Mouse (Mus musculus) testis, adult 2 months (tissue): ENCODE measurements at regions not wholly inside any gene's neighbourhood (a gene's known extent, or its start where the extent isn't known, plus 50 kb on each side); places are given as distances from the start of the nearest gene placed in this dataset.

ENCODE experiments used
- CTCF ChIP-seq: fragments of 200-500 bp; IDR thresholded peaks from 2 replicates; pipeline ENCODE4 v1.5.1; 2012; ENCODE audit warnings: low read depth, mild to moderate bottlenecking, inconsistent platforms, low read length, moderate library complexity; ENCODE audit not compliant: control insufficient read depth, insufficient read depth, insufficient replicate concordance
- POLR2A ChIP-seq: fragments of 200-500 bp; IDR thresholded peaks from 2 replicates; pipeline ENCODE4 v1.6.1; 2012; ENCODE audit warnings: low read depth, mild to moderate bottlenecking, inconsistent platforms, low read length, moderate library complexity; ENCODE audit not compliant: control insufficient read depth

DNA sequence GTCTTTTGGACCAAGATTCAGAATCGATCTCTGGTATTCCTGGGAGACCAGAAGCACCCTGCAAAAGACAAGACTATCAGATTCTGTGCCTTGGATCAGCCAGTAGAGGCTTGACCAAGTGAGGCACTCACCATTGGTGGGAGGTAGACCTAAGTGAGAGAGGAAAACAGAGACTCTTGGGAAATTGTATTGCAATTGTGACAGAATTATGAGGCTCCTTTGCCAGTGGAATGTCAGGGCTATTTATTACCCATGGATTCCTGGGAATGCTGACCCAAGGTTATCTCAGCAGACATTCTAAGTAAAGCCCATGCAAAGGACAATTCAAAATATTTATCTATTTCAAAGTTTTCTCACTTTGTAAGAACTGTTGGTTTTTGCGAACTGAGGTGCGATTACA is 154.6 kb downstream of the Hao1 start:
- TF ChIP-seq CTCF (no peak), POLR2A (no peak)
